Mouse (Mus musculus): ENCODE measurements around the gene Tcp11l2. TPM values are rescaled to one million over a fixed set of nuclear protein-coding genes. Genes with fewer than 3 reads are reported as not detected.

Gene Tcp11l2
- polyA plus RNA-seq, 1 experiment from 2014 or later: 10.3 TPM

- WGBS: 73% methylated on average over 13 of the region's 13 CpGs
- no peak for ATAC-seq (ENCODE audit: low FRiP score)
- Histone ChIP-seq H3K4me2 (no peak overlapping the region), H3K27ac (no peak overlapping the region), H3K9me3 (0 out of 2 replicates have a peak, but pooled peaks cover 5% of the 10 kb centered on the region), H3K27me3 (0 out of 2 replicates have a peak, but pooled peaks cover 3% of the 10 kb centered on the region), H3K9ac (no peak overlapping the region), H3K36me3 (replicated peaks) (no peaks in the 10 kb centered on the region), H3K4me3 (replicated peaks) (no peak overlapping the region), H3K4me1 (no peaks in the 10 kb centered on the region)
Observed at GRCm38 (mm10) chr10:84562567-84563554, 13.6 kb upstream of the Tcp11l2 start.

- H3K27ac ChIP-seq: no peak overlapping the region
Observed at GRCm38 (mm10) chr10:84564427-84564826, 12.0 kb upstream of the Tcp11l2 start.

GRCm38 (mm10) chr10:84571052-84571639 lies 5.3 kb upstream of the Tcp11l2 start:
- ATAC-seq (ENCODE audit: low FRiP score): no peak
- Histone ChIP-seq H3K27ac (no peak overlapping the region), H3K27me3 (peaks cover 8% of the 10 kb centered on the region; the same call in 1 of the 2 replicates), H3K9ac (no peak overlapping the region), H3K36me3 (replicated peaks) (no peaks in the 10 kb centered on the region), H3K4me2 (no peak overlapping the region), H3K4me3 (replicated peaks) (no peak overlapping the region), H3K4me1 (0 out of 2 replicates have a peak, but pooled peaks cover 3% of the 10 kb centered on the region), H3K9me3 (no peaks in the 10 kb centered on the region)
- WGBS: 89% methylated on average over 10 of the region's 10 CpGs

More at GRCm38 (mm10) chr10:84564427-84564826, 12.0 kb upstream of the Tcp11l2 start:
- Histone ChIP-seq H3K4me2 (no peak overlapping the region), H3K4me1 (no peaks in the 10 kb centered on the region), H3K9ac (no peak overlapping the region), H3K4me3 (replicated peaks) (no peak overlapping the region), H3K9me3 (no peaks in the 10 kb centered on the region), H3K36me3 (replicated peaks) (no peaks in the 10 kb centered on the region), H3K27me3 (0 out of 2 replicates have a peak, but pooled peaks cover 3% of the 10 kb centered on the region)
- whole genome bisulfite sequencing: 83% methylated on average over 8 of the region's 8 CpGs
- ATAC-seq (ENCODE audit: low FRiP score): no peak

GRCm38 (mm10) chr10:84573671-84574420 lies 2.6 kb upstream of the Tcp11l2 start:
- Histone ChIP-seq H3K27ac (no peak overlapping the region), H3K9me3 (no peaks in the 10 kb centered on the region), H3K4me2 (no peak overlapping the region), H3K4me1 (peaks cover 12% of the 10 kb centered on the region), H3K4me3 (replicated peaks) (no peak overlapping the region), H3K9ac (no peak overlapping the region), H3K27me3 (peaks cover 25% of the 10 kb centered on the region), H3K36me3 (replicated peaks) (no peaks in the 10 kb centered on the region)
- no peak for ATAC-seq (ENCODE audit: low FRiP score)
- WGBS: 68% methylated on average over 5 of the region's 5 CpGs

GRCm38 (mm10) chr10:84576029-84576394 lies 414 bp upstream of the Tcp11l2 start:
- Histone ChIP-seq H3K36me3 (replicated peaks) (no peaks in the 10 kb centered on the region), H3K9ac (peak overlapping the region; percentile 12; the same call in 1 of the 2 replicates), H3K4me1 (peaks cover 12% of the 10 kb centered on the region), H3K4me3 (replicated peaks) (peak overlapping the region; percentile 80), H3K27ac (no peak overlapping the region), H3K4me2 (peak overlapping the region; percentile 98), H3K9me3 (no peaks in the 10 kb centered on the region), H3K27me3 (peaks cover 35% of the 10 kb centered on the region)
- peak; percentile 80 for ATAC-seq (ENCODE audit: low FRiP score)
- 1% methylated on average over 14 of the region's 14 CpGs for WGBS

GRCm38 (mm10) chr10:84577071-84577727 lies 773 bp downstream of the Tcp11l2 start:
- peak overlapping the region; percentile 42; the same call in 1 of the 2 replicates for H3K27ac ChIP-seq

GRCm38 (mm10) chr10:84578738-84579137 lies 2.3 kb downstream of the Tcp11l2 start:
- H3K9me3 ChIP-seq: no peaks in the 10 kb centered on the region
- H3K36me3 ChIP-seq (replicated peaks): no peaks in the 10 kb centered on the region
- no peak for ATAC-seq (ENCODE audit: low FRiP score)
- 84% methylated on average over 10 of the region's 10 CpGs for WGBS
- H3K4me3 ChIP-seq (replicated peaks): no peak overlapping the region
- H3K9ac ChIP-seq: no peak overlapping the region
- H3K27ac ChIP-seq: no peak overlapping the region
- peaks cover 35% of the 10 kb centered on the region for H3K27me3 ChIP-seq
- H3K4me1 ChIP-seq: peaks cover 12% of the 10 kb centered on the region
- H3K4me2 ChIP-seq: no peak overlapping the region

More at GRCm38 (mm10) chr10:84577071-84577727, 773 bp downstream of the Tcp11l2 start:
- H3K9ac ChIP-seq: peak overlapping the region; percentile 70
- H3K4me3 ChIP-seq (replicated peaks): peak overlapping the region; percentile 80
- no peaks in the 10 kb centered on the region for H3K36me3 ChIP-seq (replicated peaks)
- peak; percentile 49; the same call in 1 of the 2 replicates for ATAC-seq (ENCODE audit: low FRiP score)
- H3K4me1 ChIP-seq: peaks cover 12% of the 10 kb centered on the region
- 5% methylated on average over 38 of the region's 38 CpGs for WGBS
- H3K9me3 ChIP-seq: no peaks in the 10 kb centered on the region
- H3K4me2 ChIP-seq: peak overlapping the region; percentile 98
- H3K27me3 ChIP-seq: peaks cover 35% of the 10 kb centered on the region

- Histone ChIP-seq H3K4me1 (peaks cover 12% of the 10 kb centered on the region), H3K4me3 (replicated peaks) (no peak overlapping the region), H3K27me3 (peaks cover 35% of the 10 kb centered on the region), H3K27ac (no peak overlapping the region), H3K9me3 (no peaks in the 10 kb centered on the region), H3K36me3 (replicated peaks) (no peaks in the 10 kb centered on the region), H3K4me2 (no peak overlapping the region), H3K9ac (no peak overlapping the region)
- 84% methylated on average over 2 of the region's 2 CpGs for WGBS
- no peak for ATAC-seq (ENCODE audit: low FRiP score)
Observed at GRCm38 (mm10) chr10:84579527-84579926, 3.1 kb downstream of the Tcp11l2 start.

GRCm38 (mm10) chr10:84581191-84581590 lies 4.8 kb downstream of the Tcp11l2 start:
- H3K4me1 ChIP-seq: peaks cover 9% of the 10 kb centered on the region
- H3K36me3 ChIP-seq (replicated peaks): no peaks in the 10 kb centered on the region
- no peak overlapping the region for H3K4me3 ChIP-seq (replicated peaks)
- H3K27me3 ChIP-seq: peaks cover 31% of the 10 kb centered on the region
- ATAC-seq (ENCODE audit: low FRiP score): no peak
- H3K4me2 ChIP-seq: no peak overlapping the region
- no peaks in the 10 kb centered on the region for H3K9me3 ChIP-seq
- WGBS: 81% methylated on average over 8 of the region's 8 CpGs
- no peak overlapping the region for H3K27ac ChIP-seq
- H3K9ac ChIP-seq: no peak overlapping the region

- Histone ChIP-seq H3K9me3 (no peaks in the 10 kb centered on the region), H3K36me3 (replicated peaks) (no peaks in the 10 kb centered on the region), H3K9ac (no peak overlapping the region), H3K27me3 (peaks cover 30% of the 10 kb centered on the region), H3K4me1 (peaks cover 9% of the 10 kb centered on the region), H3K4me2 (no peak overlapping the region), H3K4me3 (replicated peaks) (no peak overlapping the region), H3K27ac (no peak overlapping the region)
- WGBS: 87% methylated on average over 7 of the region's 7 CpGs
- ATAC-seq (ENCODE audit: low FRiP score): no peak
Observed at GRCm38 (mm10) chr10:84582236-84582635, 5.8 kb downstream of the Tcp11l2 start.

GRCm38 (mm10) chr10:84584451-84585293 lies 8.2 kb downstream of the Tcp11l2 start:
- Histone ChIP-seq H3K27ac (no peak overlapping the region), H3K4me2 (no peak overlapping the region), H3K36me3 (replicated peaks) (no peaks in the 10 kb centered on the region), H3K9ac (no peak overlapping the region), H3K27me3 (peaks cover 7% of the 10 kb centered on the region), H3K4me1 (no peaks in the 10 kb centered on the region), H3K9me3 (no peaks in the 10 kb centered on the region), H3K4me3 (replicated peaks) (no peak overlapping the region)
- WGBS: 79% methylated on average over 11 of the region's 11 CpGs
- ATAC-seq (ENCODE audit: low FRiP score): no peak
